ENCODE assay signal across 8 mouse cellular contexts in genomic region chr1:134708801-134709385, GRCm38 (mm10).
DNase-seq lines count a peak whose midpoint lies in the region; ATAC-seq and TF ChIP-seq lines count a peak whose summit lies in the region.

No protein-coding gene starts in this region.

- TF ChIP-seq CTCF in lung, postnatal 0 days (IDR thresholded peaks at IDR 0.05), result no peak

- no peak for TF ChIP-seq EP300 in lung, postnatal 0 days (IDR thresholded peaks at IDR 0.05)

- ATAC-seq in heart, embryonic 11.5 days (replicated peaks; ENCODE audit: insufficient number of reproducible peaks, low FRiP score, low TSS enrichment), result no peak
- peak; percentile 12; the same call in 1 of the 2 replicates for ATAC-seq in embryonic facial prominence, embryonic 11.5 days (replicated peaks; ENCODE audit: insufficient number of reproducible peaks, low FRiP score, low TSS enrichment, low read depth)
- peak; percentile 57 for ATAC-seq in hindbrain, embryonic 16.5 days
- no peak for ATAC-seq in lung, postnatal 0 days

- no peaks in the 10 kb centered on the region for H3K9me3 ChIP-seq in heart, embryonic 11.5 days (replicated peaks; ENCODE audit: control insufficient read depth, low read length)
- no peaks in the 10 kb centered on the region for H3K9me3 ChIP-seq in embryonic facial prominence, embryonic 11.5 days (replicated peaks; ENCODE audit: control insufficient read depth, low read length)
- no peaks in the 10 kb centered on the region for H3K9me3 ChIP-seq in hindbrain, embryonic 16.5 days (ENCODE audit: control insufficient read depth, low read length)
- H3K9me3 ChIP-seq in lung, postnatal 0 days (ENCODE audit: low read length), result no peaks in the 10 kb centered on the region

- peaks cover 85% of the 10 kb centered on the region for H3K27me3 ChIP-seq in heart, embryonic 11.5 days (ENCODE audit: control insufficient read depth, insufficient read depth, low read length)
- H3K27me3 ChIP-seq in embryonic facial prominence, embryonic 11.5 days (ENCODE audit: control insufficient read depth, insufficient read depth, low read length), result peaks cover 43% of the 10 kb centered on the region
- peaks cover 9% of the 10 kb centered on the region for H3K27me3 ChIP-seq in hindbrain, embryonic 16.5 days (replicated peaks; ENCODE audit: control insufficient read depth, insufficient read depth, low read length)
- H3K27me3 ChIP-seq in lung, postnatal 0 days (replicated peaks; ENCODE audit: insufficient read depth, low read length), result peaks cover 31% of the 10 kb centered on the region

- peak overlapping the region; percentile 97 for H3K4me2 ChIP-seq in heart, embryonic 11.5 days
- H3K4me2 ChIP-seq in embryonic facial prominence, embryonic 11.5 days (ENCODE audit: low read depth, low read length), result peak overlapping the region; percentile 98
- H3K4me2 ChIP-seq in hindbrain, embryonic 16.5 days (ENCODE audit: low read length), result peak overlapping the region; percentile 99
- peak overlapping the region; percentile 65 for H3K4me2 ChIP-seq in lung, postnatal 0 days (replicated peaks; ENCODE audit: low read depth, low read length)

- H3K27ac ChIP-seq in heart, embryonic 11.5 days (ENCODE audit: low read depth, low read length), result no peak overlapping the region
- H3K27ac ChIP-seq in embryonic facial prominence, embryonic 11.5 days (replicated peaks; ENCODE audit: low read depth, low read length), result no peak overlapping the region
- no peak overlapping the region for H3K27ac ChIP-seq in hindbrain, embryonic 16.5 days (ENCODE audit: low read depth, low read length)
- H3K27ac ChIP-seq in lung, postnatal 0 days (ENCODE audit: low read length), result no peak overlapping the region

- peak overlapping the region; percentile 52 for H3K4me3 ChIP-seq in heart, embryonic 11.5 days (ENCODE audit: low read depth, low read length)
- peak overlapping the region; percentile 49 for H3K4me3 ChIP-seq in embryonic facial prominence, embryonic 11.5 days (ENCODE audit: low read depth, low read length)
- peak overlapping the region; percentile 63 for H3K4me3 ChIP-seq in hindbrain, embryonic 16.5 days (ENCODE audit: low read length)
- peak overlapping the region; percentile 33 for H3K4me3 ChIP-seq in lung, postnatal 0 days (ENCODE audit: low read depth, low read length)

- DNase-seq in heart, adult 18-20 months, result no peak
- peak; percentile 58 for DNase-seq in MN1 (ENCODE audit: low spot score)
- DNase-seq in embryonic facial prominence, embryonic 11.5 days (ENCODE audit: low spot score), result peak; percentile 73
- DNase-seq in lung, postnatal 0 days (ENCODE audit: low spot score), result no peak
- peak; percentile 68 to 76 for DNase-seq in right cerebral cortex, postnatal 10 days (ENCODE audit: low spot score in 2 of 2)
- no peak for DNase-seq in ovary, adult 18-20 months (ENCODE audit: low spot score)

- peak overlapping the region; percentile 52; the same call in 1 of the 2 replicates for H3K9ac ChIP-seq in heart, embryonic 11.5 days (ENCODE audit: low read depth, low read length)
- peak overlapping the region; percentile 63 for H3K9ac ChIP-seq in embryonic facial prominence, embryonic 11.5 days (replicated peaks; ENCODE audit: low read length)
- H3K9ac ChIP-seq in hindbrain, embryonic 16.5 days (ENCODE audit: low read depth, low read length), result peak overlapping the region; percentile 77
- no peak overlapping the region for H3K9ac ChIP-seq in lung, postnatal 0 days (replicated peaks; ENCODE audit: low read depth)

- peaks cover 13% of the 10 kb centered on the region for H3K4me1 ChIP-seq in heart, embryonic 11.5 days (ENCODE audit: control insufficient read depth, insufficient read depth, low read length)
- H3K4me1 ChIP-seq in embryonic facial prominence, embryonic 11.5 days (ENCODE audit: control insufficient read depth, insufficient read depth, low read length), result no peaks in the 10 kb centered on the region; the same call in 1 of the 2 replicates
- peaks cover 24% of the 10 kb centered on the region for H3K4me1 ChIP-seq in hindbrain, embryonic 16.5 days (ENCODE audit: control insufficient read depth, insufficient read depth, low read depth, low read length)
- H3K4me1 ChIP-seq in lung, postnatal 0 days (ENCODE audit: insufficient read depth, low read depth, low read length), result no peaks in the 10 kb centered on the region; the same call in 1 of the 2 replicates

- H3K36me3 ChIP-seq in heart, embryonic 11.5 days (ENCODE audit: control insufficient read depth, insufficient read depth, low read length), result no peaks in the 10 kb centered on the region
- H3K36me3 ChIP-seq in embryonic facial prominence, embryonic 11.5 days (replicated peaks; ENCODE audit: control insufficient read depth, insufficient read depth, low read depth, low read length), result no peaks in the 10 kb centered on the region
- H3K36me3 ChIP-seq in hindbrain, embryonic 16.5 days (ENCODE audit: control insufficient read depth, insufficient read depth, low read length), result no peaks in the 10 kb centered on the region
- no peaks in the 10 kb centered on the region for H3K36me3 ChIP-seq in lung, postnatal 0 days (ENCODE audit: insufficient read depth, low read length)

- WGBS in heart, embryonic 11.5 days (ENCODE audit: insufficient replicate concordance), result under 1% methylated on average over 46 of the region's 46 CpGs
- WGBS in embryonic facial prominence, embryonic 11.5 days, result under 1% methylated on average over 46 of the region's 46 CpGs
- under 1% methylated on average over 42 of the region's 46 CpGs for WGBS in hindbrain, embryonic 16.5 days
- WGBS in lung, postnatal 0 days, result under 1% methylated on average over 39 of the region's 46 CpGs

Comparison
In these comparisons a context has a peak if more than half of its experiments do, and no peak if none do; other contexts are left out.
1. ATAC-seq: peak in embryonic facial prominence, embryonic 11.5 days (single experiment) and hindbrain, embryonic 16.5 days (single experiment); none in heart, embryonic 11.5 days (single experiment) and lung, postnatal 0 days (single experiment).
2. DNase-seq: peak in MN1 (single experiment), embryonic facial prominence, embryonic 11.5 days (single experiment) and right cerebral cortex, postnatal 10 days (2 of 2); none in heart, adult 18-20 months (0 of 2), lung, postnatal 0 days (single experiment) and ovary, adult 18-20 months (single experiment).
3. Peak in every context shown above with its lines, with median percentiles within 50 percentile points of each other: H3K4me2 ChIP-seq and H3K4me3 ChIP-seq.